ENCODE assay signal across 26 mouse cellular contexts in the genomic region with DNA sequence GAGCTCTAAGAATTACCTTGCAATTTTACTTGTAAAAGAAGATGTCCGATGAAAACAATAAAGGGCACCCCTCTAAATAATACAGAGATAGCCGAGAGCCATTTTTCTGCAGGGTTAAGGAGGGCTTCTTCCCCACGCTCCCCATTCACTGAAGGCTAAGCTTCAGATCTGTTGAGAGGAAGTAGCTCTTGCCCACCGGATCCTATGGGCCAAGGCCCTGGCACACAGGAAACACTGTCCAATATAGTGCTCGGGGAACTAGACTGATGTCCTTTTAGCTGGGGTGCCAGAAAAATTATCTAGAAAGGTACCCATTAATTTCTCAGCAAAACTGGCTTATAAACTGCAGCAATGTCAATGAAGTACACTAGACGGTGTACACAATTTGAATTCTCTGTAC.
DNase-seq lines count a peak whose midpoint lies in the region; ATAC-seq and TF ChIP-seq lines count a peak whose summit lies in the region.
"Had no signal": no experiment of that assay in that cellular context is flagged by ENCODE, and none has a peak within 500 bp of the region (broad histone marks: within the 10 kb centered on the region; RNA-seq: fewer than 3 reads in every experiment).

No protein-coding gene starts in this region.

- no peak overlapping the region for H3K4me3 ChIP-seq in layer of hippocampus, adult 2 months
- H3K4me3 ChIP-seq: embryonic facial prominence, embryonic 12.5 days; embryonic facial prominence, embryonic 15.5 days; gastrocnemius, adult 2 months; heart, adult 2 months; heart, embryonic 15.5 days had no signal

- intact Hi-C loops in heart, postnatal 36 days (cut with DNase I), result no loop called here

- no peak for TF ChIP-seq CTCF in layer of hippocampus, adult 2 months (conservative IDR thresholded peaks at IDR 0.05)

- 0 out of 2 replicates have a peak, but pooled peaks have one; percentile 47 for ATAC-seq in megakaryocyte, adult 5-6 weeks (ENCODE audit: poor library complexity, severe bottlenecking)
- ATAC-seq: forebrain, embryonic 14.5 days; forebrain, postnatal 0 days; hindbrain, postnatal 0 days; inflammation-experienced regulatory T-cells, adult 6 months; intestine, embryonic 16.5 days had no signal

- H3K27ac ChIP-seq in layer of hippocampus, adult 2 months, result peak overlapping the region; percentile 28; the same call in 1 of the 2 replicates
- H3K27ac ChIP-seq: embryonic facial prominence, embryonic 12.5 days; embryonic facial prominence, embryonic 15.5 days; heart, adult 2 months; hindbrain, embryonic 14.5 days; hindbrain, postnatal 0 days had no signal

- peak; percentile 88 for DNase-seq in heart, adult 11 months
- no peak for DNase-seq in heart, postnatal 36 days
- DNase-seq in layer of hippocampus, adult 2 months (ENCODE audit: low spot score in 2 of 2), result no peak
- no peak for DNase-seq in layer of hippocampus, adult 11-12 months (ENCODE audit: low spot score)
- DNase-seq in neural tube, embryonic 10.5 days (ENCODE audit: extremely low spot score, low spot score), result no peak
- DNase-seq: adrenal gland, adult 2 months; adrenal gland, postnatal 25 days; B cell, adult 2 months; cerebellum, adult 11-12 months; cerebellum, adult 8-10 months; cerebellum, postnatal 10 days; forebrain, postnatal 0 days; gastrocnemius, adult 2 months; gastrocnemius, postnatal 14 days; heart, adult 2 months; heart, postnatal 10 days; heart, postnatal 4 days had no signal
